Mouse (Mus musculus): ENCODE measurements around the gene Gng13.
"Not testable (repeated sequence)": the region's sequence is repeated elsewhere in the genome, so short reads cannot be mapped to it uniquely, and the experiment has no call there.

Gene Gng13

GRCm38 (mm10) chr17:25732082-25732481, 15.1 kb downstream of the Gng13 start:
- peak; percentile 76 to 78 for DNase-seq (ENCODE audit: low spot score in 2 of 2)

GRCm38 (mm10) chr17:25735246-25735645, 18.3 kb downstream of the Gng13 start:
- DNase-seq (ENCODE audit: low spot score in 2 of 2): no peak

GRCm38 (mm10) chr17:25735745-25736144, 18.8 kb downstream of the Gng13 start, which contains the start of gene Mslnl:
TSS of gene Mslnl (plus strand) at chr17:25736042.
- DNase-seq (ENCODE audit: low spot score in 2 of 2): no peak

- no peak for DNase-seq (ENCODE audit: low spot score in 2 of 2)
These were observed 21.9 kb downstream of the Gng13 start for GRCm38 (mm10) chr17:25738861-25739260.

- DNase-seq (ENCODE audit: low spot score in 2 of 2): not testable (repeated sequence)
These were observed 24.5 kb downstream of the Gng13 start for GRCm38 (mm10) chr17:25741471-25741870.

- no peak for DNase-seq (ENCODE audit: low spot score in 2 of 2)
These were observed 26.9 kb downstream of the Gng13 start for GRCm38 (mm10) chr17:25743831-25744230.

GRCm38 (mm10) chr17:25744311-25744710, 27.3 kb downstream of the Gng13 start:
- DNase-seq (ENCODE audit: low spot score in 2 of 2): no peak

GRCm38 (mm10) chr17:25748238-25748637, 31.3 kb downstream of the Gng13 start:
- no peak for DNase-seq (ENCODE audit: low spot score in 2 of 2)

GRCm38 (mm10) chr17:25749314-25749713, 32.3 kb downstream of the Gng13 start:
- DNase-seq (ENCODE audit: low spot score in 2 of 2): no peak

GRCm38 (mm10) chr17:25751446-25751845, 34.5 kb downstream of the Gng13 start:
- peak in 1 of 2 experiments; percentile 44 for DNase-seq (ENCODE audit: low spot score in 2 of 2)

GRCm38 (mm10) chr17:25754241-25754640, 37.3 kb downstream of the Gng13 start, which contains the start of gene Msln:
TSS of gene Msln (minus strand) at chr17:25754378.
- DNase-seq (ENCODE audit: low spot score in 2 of 2): no peak

- no peak for DNase-seq (ENCODE audit: low spot score in 2 of 2)
These were observed 38.1 kb downstream of the Gng13 start for GRCm38 (mm10) chr17:25755086-25755485.

- DNase-seq (ENCODE audit: low spot score in 2 of 2): no peak
These were observed 38.8 kb downstream of the Gng13 start for GRCm38 (mm10) chr17:25755627-25756377.

GRCm38 (mm10) chr17:25756378-25757242, 39.6 kb downstream of the Gng13 start:
- DNase-seq (ENCODE audit: low spot score in 2 of 2): no peak

GRCm38 (mm10) chr17:25757691-25758090, 40.7 kb downstream of the Gng13 start:
- no peak for DNase-seq (ENCODE audit: low spot score in 2 of 2)

- DNase-seq (ENCODE audit: low spot score in 2 of 2): no peak
These were observed 43.2 kb downstream of the Gng13 start for GRCm38 (mm10) chr17:25760148-25760547.

- DNase-seq (ENCODE audit: low spot score in 2 of 2): no peak
These were observed 44.6 kb downstream of the Gng13 start for GRCm38 (mm10) chr17:25761561-25761970.

- DNase-seq (ENCODE audit: low spot score in 2 of 2): no peak
These were observed 45.6 kb downstream of the Gng13 start for GRCm38 (mm10) chr17:25762591-25762990.

- DNase-seq (ENCODE audit: low spot score in 2 of 2): no peak
These were observed 48.9 kb downstream of the Gng13 start for GRCm38 (mm10) chr17:25765886-25766285.
